Mouse (Mus musculus) gastrocnemius, adult 2 months (tissue): ENCODE data around the gene Atp2a2. TPM values are rescaled to one million over a fixed set of nuclear protein-coding genes. Genes with fewer than 3 reads are reported as not detected.

Experiments used
- DNase-seq: peaks from one replicate; pipeline ENCODE4 v3.0.0; 2022
- H3K27ac ChIP-seq: fragments of 200-600 bp; 2 replicates; pipeline ENCODE4 v1.8.1; 2022; ENCODE audit warnings: mild to moderate bottlenecking
- H3K4me3 ChIP-seq: fragments of 200-600 bp; 2 replicates; pipeline ENCODE4 v1.8.1; 2022; ENCODE audit warnings: mild to moderate bottlenecking, moderate library complexity
- CTCF ChIP-seq: fragments of 200-600 bp; IDR thresholded peaks from 2 replicates; pipeline ENCODE4 v1.8.1; 2022; ENCODE audit warnings: antibody characterized with exemption, mild to moderate bottlenecking, moderate library complexity
- intact Hi-C: fragments of 180-260 bp; cut with DNase I; formaldehyde crosslinking; loops from one replicate; pipeline ENCODE4 v1.15.1; 2025
- long read RNA-seq, 2 experiments: library from polyadenylated mRNA; stranded (forward); transcript quantifications; one replicate each; pipeline ENCODE4 v2.0.0; 2021
- total RNA-seq, 2 experiments: library from RNA; stranded (reverse); gene quantifications; 2 replicates each; pipeline ENCODE4 v1.2.3; 2021

Atp2a2 gene
- 100 to 1,000 TPM; 387 to 963 TPM for total RNA-seq
- long read RNA-seq, experiment 1, full-length matches to known transcripts: 866 of 1,082 reads
- long read RNA-seq, experiment 1, partial matches to known transcripts: 102 of 1,082 reads
- long read RNA-seq, experiment 1, other reads (novel, unspliced or antisense): 114 of 1,082 reads
- long read RNA-seq, experiment 2, full-length matches to known transcripts: 977 of 1,192 reads
- long read RNA-seq, experiment 2, partial matches to known transcripts: 118 of 1,192 reads
- long read RNA-seq, experiment 2, other reads (novel, unspliced or antisense): 97 of 1,192 reads

DNA sequence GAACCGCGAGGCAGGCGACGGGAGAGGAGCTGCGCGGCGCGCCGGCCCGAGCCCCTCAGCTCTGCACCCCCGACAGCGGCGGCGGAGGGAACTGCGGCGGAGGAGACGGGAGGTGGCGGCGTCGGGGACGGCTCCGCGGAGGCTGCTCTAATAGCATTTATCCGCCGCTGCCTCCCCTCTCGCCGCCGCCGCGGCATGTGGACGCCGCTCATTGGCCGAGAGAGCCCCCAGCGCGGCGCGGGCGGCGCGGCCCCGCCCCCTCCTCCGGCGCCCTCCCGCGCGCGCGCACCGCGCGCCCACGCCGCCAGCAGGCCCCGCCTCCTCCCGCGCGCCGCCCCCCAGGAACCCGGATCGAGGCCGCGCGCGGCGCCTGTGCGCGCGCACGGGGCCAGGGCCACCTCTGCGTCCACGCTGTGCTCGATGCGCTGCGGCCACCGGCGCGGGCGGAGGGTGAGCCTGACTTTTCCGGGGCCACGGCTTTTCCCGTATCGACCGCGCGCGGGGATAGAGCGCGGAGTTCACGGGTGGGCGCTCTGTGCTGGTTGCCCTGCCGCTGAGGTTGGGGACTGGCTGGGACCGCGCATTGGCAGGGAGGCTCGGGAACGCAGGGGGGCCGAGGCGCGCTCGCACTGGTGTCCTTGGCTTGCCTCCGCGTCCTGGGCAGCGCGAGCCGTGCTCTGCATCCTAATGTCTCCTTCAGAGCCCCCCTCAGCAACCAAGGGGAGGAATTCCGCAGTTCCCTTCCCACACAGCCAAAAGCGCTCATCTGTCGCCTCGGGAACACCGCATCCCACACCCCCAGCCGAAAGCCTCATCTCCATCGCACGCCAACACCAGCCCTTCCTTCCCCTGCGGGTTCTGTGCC lies at the start of gene Atp2a2:
Atp2a2 (minus strand) TSS at position 149 of the 865 bp plus-strand sequence.
- Histone ChIP-seq H3K27ac (peak within 1 kb of the TSS; percentile 93), H3K4me3 (peak within 1 kb of the TSS; percentile 89)
- DNase-seq: peak; percentile 95
- intact Hi-C loops: loop anchor here (5.0 kb wide), 1 partner anchor 110 kb away; the partner anchor contains the start of gene Ift81
- TF ChIP-seq CTCF: peak; percentile 34

DNA sequence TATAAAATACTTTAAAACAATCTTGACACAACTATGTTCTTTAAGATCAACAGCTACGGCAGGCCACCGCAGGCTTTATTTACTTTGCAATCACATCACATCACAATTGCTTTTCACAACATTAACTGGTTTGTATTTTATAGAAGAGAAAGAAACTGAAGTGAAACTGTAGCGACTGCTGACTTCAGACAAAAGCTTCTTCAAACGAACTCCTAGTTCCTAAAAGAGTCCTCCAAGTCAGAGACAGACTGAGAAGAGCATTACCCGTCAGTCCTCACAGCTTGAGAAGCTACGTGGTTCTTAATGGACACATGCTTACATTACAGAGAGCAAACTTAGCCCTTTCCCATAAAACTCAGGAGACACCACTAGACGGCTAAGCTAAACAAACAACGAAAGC lies 48.4 kb upstream of the Atp2a2 start:
- Histone ChIP-seq H3K4me3 (no peak overlapping the region), H3K27ac (peak overlapping the region; percentile 57)
- TF ChIP-seq CTCF: no peak
- DNase-seq: no peak
- intact Hi-C loops: no loop called here

DNA sequence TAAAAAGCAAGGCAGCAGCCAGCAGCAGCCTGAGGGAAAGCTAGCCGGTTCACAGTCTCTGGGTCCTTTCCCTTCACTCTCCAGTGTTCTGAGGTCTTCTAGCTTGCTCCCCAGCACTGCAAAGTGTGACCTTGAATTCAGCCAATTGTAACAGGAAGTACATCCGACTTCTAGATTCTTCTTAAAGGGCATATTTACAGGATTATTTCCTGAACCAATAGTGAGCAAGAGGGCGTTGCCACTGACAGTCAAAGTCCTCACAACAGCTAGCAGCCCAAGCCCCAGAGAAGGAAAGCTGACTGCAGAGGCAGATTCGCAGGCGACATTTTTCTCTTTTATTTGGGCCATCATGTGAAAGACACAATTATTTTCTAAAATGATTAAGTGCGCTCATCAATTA lies 46.6 kb upstream of the Atp2a2 start:
- DNase-seq: no peak
- TF ChIP-seq CTCF: no peak
- Histone ChIP-seq H3K4me3 (no peak overlapping the region), H3K27ac (peak overlapping the region; percentile 74)
- intact Hi-C loops: loop anchor here (5.0 kb wide), 2 partner anchors 64 to 79 kb away; partner anchors contain the start of gene Ift81

DNA sequence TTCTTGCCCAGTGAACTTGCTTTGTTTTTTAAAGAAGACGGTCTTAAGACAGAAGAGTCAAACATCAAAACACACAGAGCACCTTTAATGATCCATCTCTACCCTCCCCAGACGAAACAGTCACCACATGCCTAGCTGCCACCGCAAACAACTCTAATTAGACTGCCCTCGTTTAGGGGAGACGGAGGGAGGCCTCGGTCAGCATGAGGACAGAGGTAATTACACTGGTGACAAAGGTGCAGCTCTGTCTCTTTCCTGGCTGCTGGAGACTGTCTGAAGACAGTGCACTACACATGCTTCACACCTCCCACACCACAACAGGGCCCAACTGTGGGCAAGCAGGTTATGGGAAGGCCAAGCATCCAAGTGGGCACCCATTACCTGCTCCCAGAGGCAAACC lies 45.8 kb upstream of the Atp2a2 start:
- TF ChIP-seq CTCF: no peak
- intact Hi-C loops: loop anchor here (5.0 kb wide), 2 partner anchors 64 to 79 kb away; partner anchors contain the start of gene Ift81
- no peak for DNase-seq
- peak overlapping the region; percentile 74 for H3K27ac ChIP-seq
- no peak overlapping the region for H3K4me3 ChIP-seq

DNA sequence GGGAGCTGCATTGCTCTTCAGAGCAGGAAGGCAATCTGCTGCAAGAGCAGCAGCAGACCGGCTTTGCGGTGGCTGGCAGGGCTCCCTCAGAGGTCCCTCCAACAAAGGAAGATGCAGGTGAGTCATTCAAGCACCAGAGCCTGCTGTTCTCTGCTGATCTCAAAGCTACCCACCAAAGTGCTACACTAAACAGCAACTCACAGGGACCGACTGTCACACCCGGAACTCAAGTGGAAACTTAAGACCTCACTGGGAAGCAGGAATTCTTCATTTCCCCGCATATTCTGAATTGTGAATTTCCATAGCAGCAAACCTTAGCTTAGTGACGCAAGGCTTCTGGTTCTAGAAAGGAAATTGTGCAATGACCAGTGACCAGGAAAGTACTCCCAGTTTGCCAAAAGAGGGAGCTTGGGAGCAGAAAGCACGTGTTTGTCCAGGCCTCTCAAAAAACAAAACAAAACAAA lies 45.3 kb upstream of the Atp2a2 start:
- H3K4me3 ChIP-seq: peak overlapping the region; percentile 41
- H3K27ac ChIP-seq: peak overlapping the region; percentile 83
- intact Hi-C loops: loop anchor here (5.0 kb wide), 2 partner anchors 65 to 80 kb away; partner anchors contain the start of gene Ift81
- peak; percentile 69 for TF ChIP-seq CTCF
- peak; percentile 62 for DNase-seq

DNA sequence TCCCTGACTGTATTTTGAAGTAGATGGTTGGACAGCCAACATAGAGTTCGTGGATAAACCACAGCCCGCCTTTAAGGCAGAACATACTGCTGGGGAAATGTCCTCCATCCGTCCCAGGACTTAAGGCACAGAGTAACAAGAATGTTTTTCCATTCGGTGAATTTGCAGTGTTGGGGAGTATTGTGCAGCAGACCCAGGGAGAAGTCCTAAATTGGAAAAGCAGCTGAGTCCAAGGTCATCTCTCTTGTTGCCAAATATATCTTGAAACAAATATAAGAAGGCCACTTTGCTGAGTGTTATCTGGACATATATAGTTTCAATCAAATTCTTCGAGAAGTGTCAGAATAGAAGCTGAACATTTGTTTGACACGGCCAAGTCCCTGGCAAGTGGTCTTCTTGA lies 41.4 kb upstream of the Atp2a2 start:
- Histone ChIP-seq H3K4me3 (no peak overlapping the region), H3K27ac (peak overlapping the region; percentile 68)
- TF ChIP-seq CTCF: no peak
- intact Hi-C loops: no loop called here
- no peak for DNase-seq

DNA sequence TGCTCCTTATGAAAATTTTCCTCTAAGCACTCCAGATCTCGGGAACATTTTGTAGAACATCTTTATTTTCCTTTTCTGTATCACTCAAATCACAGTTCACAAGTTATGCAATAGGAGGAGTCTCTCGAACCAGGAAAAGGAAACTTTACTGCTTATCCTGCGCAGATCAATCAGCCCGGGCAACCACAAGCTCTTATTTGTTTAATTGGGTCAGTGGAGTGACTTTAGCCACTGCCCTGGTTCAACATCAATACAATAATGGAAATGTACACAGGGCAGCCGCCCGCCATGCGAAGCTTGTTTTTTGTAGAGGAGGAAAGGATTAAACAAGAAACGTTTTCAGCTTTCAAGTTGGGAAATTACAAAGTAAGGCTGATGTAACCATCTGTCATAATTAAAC lies 39.8 kb upstream of the Atp2a2 start:
- Histone ChIP-seq H3K4me3 (no peak overlapping the region), H3K27ac (no peak overlapping the region)
- DNase-seq: no peak
- no peak for TF ChIP-seq CTCF
- intact Hi-C loops: no loop called here

DNA sequence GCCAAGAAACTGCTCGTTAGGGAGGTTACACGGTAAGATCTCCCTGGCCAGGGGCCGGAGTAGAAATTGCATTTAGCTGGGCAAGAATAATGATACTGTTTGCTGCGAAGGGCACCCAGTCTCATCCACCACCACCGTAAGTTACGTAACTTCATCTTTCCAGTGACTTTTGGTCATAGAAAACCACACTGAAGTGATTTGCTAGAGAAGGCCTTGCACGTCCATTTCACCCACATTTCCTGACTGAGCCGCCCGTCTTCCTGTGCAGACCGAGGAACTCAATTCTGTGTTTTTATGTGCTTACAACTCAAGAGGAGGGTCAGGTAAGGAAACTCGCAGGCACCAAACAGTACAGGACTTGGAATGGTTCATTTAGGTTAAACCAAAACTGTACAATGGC lies 36.1 kb upstream of the Atp2a2 start:
- DNase-seq: no peak
- no peak for TF ChIP-seq CTCF
- no peak overlapping the region for H3K27ac ChIP-seq
- intact Hi-C loops: no loop called here
- H3K4me3 ChIP-seq: no peak overlapping the region

DNA sequence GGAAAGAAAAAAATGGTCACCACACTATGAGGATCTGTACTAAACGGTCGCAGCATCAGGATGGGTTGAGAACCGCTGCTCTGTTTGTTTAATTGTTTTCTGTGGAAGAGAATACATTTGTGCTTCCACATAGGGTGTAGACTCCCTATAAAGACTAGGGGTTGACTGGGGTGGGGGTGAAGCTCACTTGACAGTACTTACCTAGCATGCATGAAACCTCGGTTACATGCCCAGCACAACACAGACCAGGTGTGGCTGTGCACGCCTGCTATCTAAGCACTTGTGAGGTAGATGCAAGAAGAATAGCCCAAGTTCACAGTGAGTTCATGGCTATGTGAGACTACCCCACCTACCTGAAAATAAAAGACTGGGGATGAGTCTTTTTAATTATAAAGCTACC lies 35.6 kb upstream of the Atp2a2 start:
- intact Hi-C loops: no loop called here
- Histone ChIP-seq H3K27ac (no peak overlapping the region), H3K4me3 (no peak overlapping the region)
- DNase-seq: no peak
- TF ChIP-seq CTCF: no peak

DNA sequence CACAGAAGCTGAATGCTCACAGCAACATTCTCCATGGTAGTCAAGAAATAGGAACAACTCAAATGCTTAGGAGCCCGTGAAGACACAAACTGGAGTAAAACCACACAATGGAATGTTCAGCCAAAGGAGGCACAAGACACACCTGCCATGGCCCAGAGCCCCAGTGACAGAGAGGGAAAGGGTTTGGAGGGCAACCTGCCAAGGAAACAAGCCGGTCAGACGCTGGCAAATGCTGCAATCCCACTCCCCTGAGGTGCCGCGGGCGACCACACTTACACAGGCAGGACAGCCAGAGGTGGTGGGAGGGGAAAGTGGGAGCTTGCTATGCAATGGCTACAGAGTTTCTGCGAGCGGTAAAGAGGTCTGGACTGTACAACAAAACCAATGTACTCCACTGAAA lies 31.9 kb upstream of the Atp2a2 start:
- no peak for TF ChIP-seq CTCF
- DNase-seq: no peak
- Histone ChIP-seq H3K4me3 (no peak overlapping the region), H3K27ac (no peak overlapping the region)
- intact Hi-C loops: no loop called here

DNA sequence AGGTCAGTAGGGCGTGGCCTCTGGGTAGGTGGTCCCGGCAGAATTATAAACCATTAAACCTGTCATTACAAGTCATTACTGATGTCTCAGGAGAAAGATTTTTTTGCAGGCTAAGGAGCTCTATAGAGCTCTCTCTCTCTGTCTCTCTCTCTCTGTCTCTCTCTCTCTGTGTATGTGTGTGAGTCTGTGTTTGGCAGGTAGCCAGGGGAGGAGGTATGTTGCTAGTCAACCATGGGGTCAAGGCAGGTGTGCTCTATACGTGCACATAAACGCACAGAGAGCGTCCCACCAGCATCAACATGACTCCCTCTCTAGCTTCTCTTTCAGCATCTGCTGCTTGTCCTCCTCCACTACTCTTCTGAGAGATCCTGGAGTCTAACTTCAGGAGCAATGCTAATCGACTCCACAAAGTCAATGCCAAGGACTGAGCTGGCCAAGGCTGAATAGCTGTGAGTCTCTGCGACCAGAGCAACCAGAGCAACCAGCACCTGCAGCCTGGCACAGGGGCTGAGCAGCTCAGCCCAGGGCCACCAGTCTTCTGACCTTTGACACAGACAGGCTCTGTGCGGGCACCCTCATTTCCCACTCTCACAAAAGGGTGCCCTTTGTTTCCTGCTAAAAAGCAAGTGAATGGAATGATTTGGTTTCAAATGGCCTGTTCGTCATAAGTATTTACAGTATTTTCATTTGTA lies 28.0 kb upstream of the Atp2a2 start:
- no peak for TF ChIP-seq CTCF
- peak overlapping the region; percentile 80 for H3K27ac ChIP-seq
- no peak for DNase-seq
- no peak overlapping the region for H3K4me3 ChIP-seq
- intact Hi-C loops: no loop called here

DNA sequence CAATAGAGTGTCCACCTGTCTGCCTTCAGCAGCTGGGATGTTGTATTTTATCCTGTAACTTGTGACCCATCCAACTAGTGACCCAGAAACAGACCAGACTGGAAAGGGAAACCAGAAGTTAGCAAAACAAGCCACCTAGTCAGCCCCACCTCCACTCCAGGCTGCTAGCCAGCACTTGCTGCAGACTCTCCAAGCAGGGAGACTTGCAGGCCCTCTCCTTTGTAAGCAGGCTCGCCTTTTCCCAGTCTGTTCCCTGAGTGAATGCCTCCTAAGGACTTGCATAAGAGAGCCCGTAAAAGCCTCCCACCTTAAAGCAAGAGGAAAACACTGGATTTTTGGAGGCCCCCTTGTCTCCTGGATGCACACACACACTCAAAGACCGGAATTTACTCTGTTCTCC lies 27.3 kb upstream of the Atp2a2 start:
- TF ChIP-seq CTCF: no peak
- intact Hi-C loops: no loop called here
- Histone ChIP-seq H3K27ac (peak overlapping the region; percentile 80), H3K4me3 (no peak overlapping the region)
- DNase-seq: peak; percentile 85
